Mouse (Mus musculus): ENCODE results near the gene Avpr2. TPM values are rescaled to one million over a fixed set of nuclear protein-coding genes. Genes with fewer than 3 reads are reported as not detected.
A peak's percentile ranks its signal among the peaks of the same experiment; 100 is the strongest.

The Avpr2 gene
- polyA plus RNA-seq, 1 experiment from 2014 or later = not detected

DNA sequence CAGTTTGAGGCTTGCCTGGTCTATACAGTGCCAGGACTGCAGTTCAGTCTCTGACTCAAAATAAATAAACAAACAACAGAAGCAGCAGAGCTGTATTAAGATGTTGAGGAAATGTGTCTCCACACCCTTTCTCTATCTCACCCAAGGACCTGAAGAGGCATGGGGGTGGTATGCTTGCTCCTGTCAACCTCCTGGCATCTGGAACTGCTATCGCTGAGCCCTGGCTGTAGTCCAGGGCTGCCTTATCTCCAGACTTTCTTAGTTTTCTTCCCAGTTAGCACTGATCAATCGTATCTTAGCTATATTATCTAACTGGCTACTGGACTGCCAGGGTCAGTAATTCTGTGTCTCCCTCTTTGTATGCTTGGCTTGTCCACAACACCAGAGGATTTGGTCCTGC, 50.0 kb downstream of the Avpr2 start:
- Histone ChIP-seq H3K4me3 (ENCODE audit: control insufficient read depth in 1 of 2, insufficient read depth in 1 of 2, low read depth in 1 of 2, low read length in 2 of 2) (no peak overlapping the region), H3K9me3 (ENCODE audit: control insufficient read depth, low read length) (no peaks in the 10 kb centered on the region), H3K4me1 (ENCODE audit: control insufficient read depth in 2 of 2, insufficient read depth in 2 of 2, low read length in 2 of 2) (peaks cover 0 to 3% of the 10 kb centered on the region in 2 experiments; a peak in 1 of 4 replicates), H3K4me2 (ENCODE audit: low read length) (no peak overlapping the region), H3K27ac (replicated peaks in 1 of 2; ENCODE audit: control insufficient read depth in 1 of 2, insufficient read depth in 1 of 2, low read depth in 2 of 2, low read length in 2 of 2) (peak overlapping the region; percentile 32 to 57; a peak in 2 of 4 replicates), H3K36me3 (ENCODE audit: control insufficient read depth, insufficient read depth, low read length) (peaks cover 53% of the 10 kb centered on the region), H3K9ac (ENCODE audit: low read length) (no peak overlapping the region), H3K27me3 (ENCODE audit: control insufficient read depth, insufficient read depth, low read length) (no peaks in the 10 kb centered on the region)
- WGBS = 37% methylated on average over 2 of the region's 2 CpGs
- ATAC-seq (ENCODE audit: insufficient number of reproducible peaks, insufficient read depth, low FRiP score, low read depth) = no peak

GRCm38 (mm10) chrX:73942294-73942693, 50.4 kb downstream of the Avpr2 start:
- Histone ChIP-seq H3K36me3 (ENCODE audit: control insufficient read depth, insufficient read depth, low read length) (peaks cover 57% of the 10 kb centered on the region), H3K4me2 (ENCODE audit: low read length) (no peak overlapping the region), H3K4me1 (ENCODE audit: control insufficient read depth in 2 of 2, insufficient read depth in 2 of 2, low read length in 2 of 2) (peaks cover 0 to 3% of the 10 kb centered on the region in 2 experiments; a peak in 1 of 4 replicates), H3K4me3 (ENCODE audit: control insufficient read depth in 1 of 2, insufficient read depth in 1 of 2, low read depth in 1 of 2, low read length in 2 of 2) (no peak overlapping the region), H3K27me3 (ENCODE audit: control insufficient read depth, insufficient read depth, low read length) (no peaks in the 10 kb centered on the region), H3K9ac (ENCODE audit: low read length) (no peak overlapping the region), H3K9me3 (ENCODE audit: control insufficient read depth, low read length) (no peaks in the 10 kb centered on the region), H3K27ac (replicated peaks in 1 of 2; ENCODE audit: control insufficient read depth in 1 of 2, insufficient read depth in 1 of 2, low read depth in 2 of 2, low read length in 2 of 2) (no peak overlapping the region; a peak in 1 of 4 replicates)
- ATAC-seq (ENCODE audit: insufficient number of reproducible peaks, insufficient read depth, low FRiP score, low read depth) = no peak
- WGBS = 76% methylated on average over 2 of the region's 2 CpGs

Other genes starting within 250 kb of the Avpr2 start
- gene Pnck, start 232.0 kb upstream of the Avpr2 start, polyA plus RNA-seq (2014; fragmentation: Nextera tagmentation; extraction: Ambion mirVana) = 11.6 and 12.9 TPM in 2 replicates
- gene Slc6a8, start 219.0 kb upstream of the Avpr2 start, polyA plus RNA-seq (2014; fragmentation: Nextera tagmentation; extraction: Ambion mirVana) = 11.8 and 11.9 TPM in 2 replicates
- gene Bcap31, start 175.9 kb upstream of the Avpr2 start, polyA plus RNA-seq (2014; fragmentation: Nextera tagmentation; extraction: Ambion mirVana) = 164 and 174 TPM in 2 replicates
- 10.9 and 12.2 TPM in 2 replicates for gene Abcd1, start 175.5 kb upstream of the Avpr2 start, polyA plus RNA-seq (2014; fragmentation: Nextera tagmentation; extraction: Ambion mirVana)
- 0.31 and 0.69 TPM in 2 replicates for gene Plxnb3, start 135.0 kb upstream of the Avpr2 start, polyA plus RNA-seq (2014; fragmentation: Nextera tagmentation; extraction: Ambion mirVana)
- gene Srpk3, start 117.7 kb upstream of the Avpr2 start, polyA plus RNA-seq (2014; fragmentation: Nextera tagmentation; extraction: Ambion mirVana) = 76.5 and 79.5 TPM in 2 replicates
- gene Idh3g, start 105.2 kb upstream of the Avpr2 start, polyA plus RNA-seq (2014; fragmentation: Nextera tagmentation; extraction: Ambion mirVana) = 498 and 508 TPM in 2 replicates
- gene Ssr4, start 105.1 kb upstream of the Avpr2 start, polyA plus RNA-seq (2014; fragmentation: Nextera tagmentation; extraction: Ambion mirVana) = 186 and 206 TPM in 2 replicates
- gene Pdzd4, start 67.1 kb upstream of the Avpr2 start, polyA plus RNA-seq (2014; fragmentation: Nextera tagmentation; extraction: Ambion mirVana) = 0.40 and 0.42 TPM in 2 replicates
- 0.39 and 0.54 TPM in 2 replicates for gene L1cam, start 4.0 kb downstream of the Avpr2 start, polyA plus RNA-seq (2014; fragmentation: Nextera tagmentation; extraction: Ambion mirVana)
- 1.1 and 1.5 TPM in 2 replicates for gene Arhgap4, start 29.8 kb downstream of the Avpr2 start, polyA plus RNA-seq (2014; fragmentation: Nextera tagmentation; extraction: Ambion mirVana)
- gene Naa10, start 29.8 kb downstream of the Avpr2 start, polyA plus RNA-seq (2014; fragmentation: Nextera tagmentation; extraction: Ambion mirVana) = 84.4 and 84.8 TPM in 2 replicates
- gene Renbp, start 38.7 kb downstream of the Avpr2 start, polyA plus RNA-seq (2014; fragmentation: Nextera tagmentation; extraction: Ambion mirVana) = 55.5 and 63.7 TPM in 2 replicates
- gene Hcfc1, start 74.3 kb downstream of the Avpr2 start, polyA plus RNA-seq (2014; fragmentation: Nextera tagmentation; extraction: Ambion mirVana) = 35.6 and 36.6 TPM in 2 replicates
- gene Irak1, start 131.8 kb downstream of the Avpr2 start, polyA plus RNA-seq (2014; fragmentation: Nextera tagmentation; extraction: Ambion mirVana) = 41.4 and 44.6 TPM in 2 replicates
- not detected in 2 replicates for gene Opn1mw, start 235.4 kb downstream of the Avpr2 start, polyA plus RNA-seq (2014; fragmentation: Nextera tagmentation; extraction: Ambion mirVana)
- 10.9 and 11.7 TPM in 2 replicates for gene Mecp2, start 243.3 kb downstream of the Avpr2 start, polyA plus RNA-seq (2014; fragmentation: Nextera tagmentation; extraction: Ambion mirVana)